Mouse (Mus musculus) lung, postnatal 0 days (tissue): ENCODE results near the gene Gid4.

Experiments
- CTCF ChIP-seq: IDR thresholded peaks from 2 replicates; pipeline ENCODE4 v1.5.1; 2016; ENCODE audit warnings: antibody characterized with exemption, mild to moderate bottlenecking
- EP300 ChIP-seq: IDR thresholded peaks from 2 replicates; pipeline ENCODE4 v1.6.1; 2016; ENCODE audit warnings: antibody characterized with exemption, mild to moderate bottlenecking, control low read depth

- TF ChIP-seq EP300, result no peak
- TF ChIP-seq CTCF, result no peak
These were observed 6.1 kb downstream of the Gid4 start for GRCm38 (mm10) chr11:60423006-60423405.
